Mouse (Mus musculus): ENCODE measurements around the gene Rit1. TPM values are rescaled to one million over a fixed set of nuclear protein-coding genes. Genes with fewer than 3 reads are reported as not detected.

The Rit1 gene
- 39.1 TPM for polyA plus RNA-seq (2014; fragmentation: Illumina TruSeq; extraction: RNeasy Lipid Tissue Mini Kit (QIAGEN cat#74804); ENCODE audit: low read depth, low replicate concordance)

DNA sequence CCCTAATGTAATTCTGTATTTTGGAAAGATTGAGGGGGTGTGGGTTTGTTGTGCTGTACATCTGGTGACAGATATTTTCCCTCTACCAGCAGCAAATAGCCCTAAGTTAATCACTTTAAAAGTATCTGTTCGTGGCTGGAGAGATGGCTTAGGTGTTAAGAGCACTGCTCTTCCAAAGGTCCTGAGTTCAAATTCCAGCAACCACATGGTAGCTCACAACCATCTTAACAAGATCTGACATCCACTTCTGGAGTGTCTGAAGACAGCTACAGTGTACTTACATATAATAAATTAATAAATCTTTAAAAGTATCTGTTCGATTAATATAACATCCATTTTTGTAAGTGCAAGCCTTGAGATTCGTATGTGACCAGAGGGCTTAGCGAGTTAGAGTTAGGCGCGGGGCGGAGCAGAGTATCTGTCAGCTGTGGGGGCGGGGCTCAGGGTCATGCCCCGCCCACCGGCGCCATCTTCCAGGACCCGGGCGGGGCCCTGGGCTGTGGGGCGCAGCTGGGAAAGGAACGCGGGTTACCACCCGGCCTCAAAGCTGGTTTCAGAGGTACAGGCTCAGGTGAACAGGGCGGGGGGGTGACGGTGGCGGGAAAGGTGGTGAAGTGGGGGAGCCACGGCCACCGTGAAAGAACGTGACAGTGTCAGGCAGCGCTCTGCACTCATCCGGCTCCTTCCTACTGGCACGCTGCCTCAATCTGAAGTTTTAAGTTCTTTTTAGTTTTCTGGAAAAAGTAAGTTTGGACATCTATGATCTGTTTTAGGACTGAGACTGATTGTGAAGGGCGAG lies at the start of gene Rit1:
Rit1 (plus strand) TSS at position 440 of the 799 bp plus-strand sequence.

GRCm38 (mm10) chr3:88684980-88685941 lies 31.4 kb upstream of the Rit1 start, which contains the start of gene Khdc4:
TSS of gene Khdc4 (plus strand) at chr3:88685803.

DNA sequence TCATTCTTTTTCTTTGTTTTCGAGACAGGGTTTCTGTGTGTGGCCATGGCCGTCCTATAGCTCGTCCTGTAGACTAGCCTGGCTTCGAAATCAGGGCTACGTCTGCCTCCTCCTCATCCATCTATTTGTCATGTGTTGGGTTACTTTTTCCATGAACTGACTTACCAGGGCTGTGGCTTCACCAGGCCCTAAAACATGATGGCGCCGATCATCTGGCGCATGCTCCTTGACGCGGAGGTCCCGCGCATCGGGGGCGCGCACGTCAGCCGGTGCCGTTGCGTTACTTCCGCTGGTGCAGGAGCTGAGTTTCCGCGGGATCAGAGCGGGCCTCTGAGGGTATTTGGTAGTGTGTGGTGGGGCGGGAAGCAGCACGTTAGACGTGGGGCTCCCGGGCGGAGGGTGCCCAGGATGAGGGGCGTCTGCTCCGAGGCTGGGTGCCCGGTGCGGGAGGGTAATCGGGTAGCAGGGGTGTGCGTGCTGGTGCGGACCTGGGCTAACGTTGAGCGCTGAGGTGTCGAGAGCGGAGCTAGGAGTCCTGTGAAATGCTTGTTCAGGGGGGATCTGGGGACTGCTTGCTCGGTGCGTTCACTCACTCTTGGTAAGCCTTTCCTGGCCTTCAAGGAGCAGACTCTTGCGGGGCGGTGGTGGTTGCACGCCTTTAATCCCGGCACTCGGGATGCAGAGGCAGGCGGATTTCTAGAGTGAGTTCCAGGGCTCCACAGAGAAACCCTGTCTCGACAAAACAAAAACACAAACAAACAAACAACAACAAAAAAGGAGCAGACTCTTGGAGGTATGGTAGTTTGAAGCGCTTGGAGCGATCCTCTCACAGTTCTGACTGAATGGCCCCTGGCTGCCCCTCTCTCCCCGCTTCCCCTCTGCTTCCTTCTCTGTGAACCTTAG lies 58.6 kb downstream of the Rit1 start, which contains the start of gene Syt11:
Syt11 (minus strand) TSS at position 226 of the 903 bp plus-strand sequence.

Other genes starting within 250 kb of the Rit1 start
- gene Lmna, start 206.9 kb upstream of the Rit1 start, polyA plus RNA-seq (2014; fragmentation: Illumina TruSeq; extraction: RNeasy Lipid Tissue Mini Kit (QIAGEN cat#74804); ENCODE audit: low read depth, low replicate concordance): 75.5 TPM
- 2.9 TPM for gene Mex3a, start 184.4 kb upstream of the Rit1 start, polyA plus RNA-seq (2014; fragmentation: Illumina TruSeq; extraction: RNeasy Lipid Tissue Mini Kit (QIAGEN cat#74804); ENCODE audit: low read depth, low replicate concordance)
- gene Rab25, start 168.5 kb upstream of the Rit1 start, polyA plus RNA-seq (2014; fragmentation: Illumina TruSeq; extraction: RNeasy Lipid Tissue Mini Kit (QIAGEN cat#74804); ENCODE audit: low read depth, low replicate concordance): 66.8 TPM
- 161 TPM for gene Lamtor2, start 163.8 kb upstream of the Rit1 start, polyA plus RNA-seq (2014; fragmentation: Illumina TruSeq; extraction: RNeasy Lipid Tissue Mini Kit (QIAGEN cat#74804); ENCODE audit: low read depth, low replicate concordance)
- gene Ubqln4, start 163.1 kb upstream of the Rit1 start, polyA plus RNA-seq (2014; fragmentation: Illumina TruSeq; extraction: RNeasy Lipid Tissue Mini Kit (QIAGEN cat#74804); ENCODE audit: low read depth, low replicate concordance): 51.1 TPM
- gene Ssr2, start 141.0 kb upstream of the Rit1 start, polyA plus RNA-seq (2014; fragmentation: Illumina TruSeq; extraction: RNeasy Lipid Tissue Mini Kit (QIAGEN cat#74804); ENCODE audit: low read depth, low replicate concordance): 239 TPM
- 39.9 TPM for gene Arhgef2, start 110.9 kb upstream of the Rit1 start, polyA plus RNA-seq (2014; fragmentation: Illumina TruSeq; extraction: RNeasy Lipid Tissue Mini Kit (QIAGEN cat#74804); ENCODE audit: low read depth, low replicate concordance)
- not detected for gene Rxfp4, start 63.7 kb upstream of the Rit1 start, polyA plus RNA-seq (2014; fragmentation: Illumina TruSeq; extraction: RNeasy Lipid Tissue Mini Kit (QIAGEN cat#74804); ENCODE audit: low read depth, low replicate concordance)
- gene Khdc4, start 31.0 kb upstream of the Rit1 start, polyA plus RNA-seq (2014; fragmentation: Illumina TruSeq; extraction: RNeasy Lipid Tissue Mini Kit (QIAGEN cat#74804); ENCODE audit: low read depth, low replicate concordance): 60.2 TPM
- 7.2 TPM for gene Syt11, start 58.3 kb downstream of the Rit1 start, polyA plus RNA-seq (2014; fragmentation: Illumina TruSeq; extraction: RNeasy Lipid Tissue Mini Kit (QIAGEN cat#74804); ENCODE audit: low read depth, low replicate concordance)
- 21.3 TPM for gene Gon4l, start 118.4 kb downstream of the Rit1 start, polyA plus RNA-seq (2014; fragmentation: Illumina TruSeq; extraction: RNeasy Lipid Tissue Mini Kit (QIAGEN cat#74804); ENCODE audit: low read depth, low replicate concordance)
- 20.7 TPM for gene Msto1, start 197.2 kb downstream of the Rit1 start, polyA plus RNA-seq (2014; fragmentation: Illumina TruSeq; extraction: RNeasy Lipid Tissue Mini Kit (QIAGEN cat#74804); ENCODE audit: low read depth, low replicate concordance)
- gene Ash1l, start 233.8 kb downstream of the Rit1 start, polyA plus RNA-seq (2014; fragmentation: Illumina TruSeq; extraction: RNeasy Lipid Tissue Mini Kit (QIAGEN cat#74804); ENCODE audit: low read depth, low replicate concordance): 16.7 TPM
- 66.9 TPM for gene Dap3, start 234.3 kb downstream of the Rit1 start, polyA plus RNA-seq (2014; fragmentation: Illumina TruSeq; extraction: RNeasy Lipid Tissue Mini Kit (QIAGEN cat#74804); ENCODE audit: low read depth, low replicate concordance)

Data from adipose tissue, adult 10 weeks (tissue).